Mouse (Mus musculus) bone marrow macrophage, adult 2 months (primary cell): Measurements from ENCODE around the gene Cd27. TPM values are rescaled to one million over a fixed set of nuclear protein-coding genes. Genes with fewer than 3 reads are reported as not detected.

ENCODE experiments used
- H3K27ac ChIP-seq: 2 replicates; pipeline ENCODE4 v1.5.1; 2012; ENCODE audit warnings: low read depth, low read length; ENCODE audit not compliant: insufficient read depth
- H3K4me1 ChIP-seq: 2 replicates; pipeline ENCODE4 v1.6.1; 2012; ENCODE audit warnings: low read length; ENCODE audit not compliant: control insufficient read depth, insufficient read depth
- H3K4me3 ChIP-seq: 2 replicates; pipeline ENCODE4 v1.5.1; 2012; ENCODE audit warnings: mild to moderate bottlenecking, low read length, moderate library complexity; ENCODE audit not compliant: insufficient read depth
- CTCF ChIP-seq: IDR thresholded peaks from 2 replicates; pipeline ENCODE4 v1.5.1; 2012; ENCODE audit warnings: low read depth, mild to moderate bottlenecking, low read length, moderate library complexity
- POLR2A ChIP-seq: IDR thresholded peaks from 2 replicates; pipeline ENCODE4 v1.6.1; 2012; ENCODE audit warnings: mild to moderate bottlenecking, low read depth, low read length, borderline replicate concordance
- polyA plus RNA-seq: library from polyadenylated mRNA; stranded (reverse); fragments of >200 nt; gene quantifications from 2 replicates; pipeline ENCODE4 v1.2.4, GENCODE M21; 2012; ENCODE audit not compliant: missing spikeins, insufficient read depth, insufficient read length

Cd27 gene
- polyA plus RNA-seq, 1 experiment, result not detected

GRCm38 (mm10) chr6:125233816-125234519 lies 2.8 kb downstream of the Cd27 start:
- Histone ChIP-seq H3K4me3 (no peak overlapping the region), H3K4me1 (peaks cover 22% of the 10 kb centered on the region), H3K27ac (no peak overlapping the region)
- TF ChIP-seq CTCF, result no peak
- TF ChIP-seq POLR2A, result no peak

- no peak for TF ChIP-seq POLR2A
- no peak for TF ChIP-seq CTCF
- Histone ChIP-seq H3K4me3 (no peak overlapping the region), H3K4me1 (peaks cover 14% of the 10 kb centered on the region), H3K27ac (no peak overlapping the region)
Observed at GRCm38 (mm10) chr6:125232516-125232915, 4.3 kb downstream of the Cd27 start.

DNA sequence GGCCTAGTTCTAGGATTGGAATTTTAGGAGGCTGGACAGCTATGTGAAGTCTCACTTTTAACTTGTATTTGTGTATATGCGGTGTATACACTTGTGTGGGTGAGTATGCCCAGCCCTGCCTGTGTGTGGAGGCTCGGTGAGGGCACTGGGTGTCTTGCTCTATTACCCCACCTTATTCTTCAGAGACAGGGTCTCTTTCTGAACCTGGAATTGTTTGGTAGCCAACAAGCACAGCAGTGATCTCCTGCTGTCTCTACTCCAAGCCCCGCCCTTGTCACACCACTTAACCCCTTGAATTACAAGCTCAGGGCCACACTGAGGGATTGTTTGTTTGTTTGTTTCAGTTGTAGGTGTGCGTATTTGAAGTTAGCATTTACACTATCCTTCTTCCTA lies 4.8 kb downstream of the Cd27 start:
- Histone ChIP-seq H3K4me1 (peaks cover 10% of the 10 kb centered on the region), H3K4me3 (peak overlapping the region; percentile 75), H3K27ac (peak overlapping the region; percentile 71)
- no peak for TF ChIP-seq POLR2A
- TF ChIP-seq CTCF, result no peak

GRCm38 (mm10) chr6:125231117-125232044 lies 5.4 kb downstream of the Cd27 start, which contains the start of gene Tapbpl:
TSS of gene Tapbpl (minus strand) at chr6:125231860.
- Histone ChIP-seq H3K4me3 (peak within 1 kb of the TSS; percentile 75), H3K4me1 (peaks cover 10% of the 10 kb centered on the region), H3K27ac (peak within 1 kb of the TSS; percentile 71)
- no peak for TF ChIP-seq POLR2A
- TF ChIP-seq CTCF, result no peak

DNA sequence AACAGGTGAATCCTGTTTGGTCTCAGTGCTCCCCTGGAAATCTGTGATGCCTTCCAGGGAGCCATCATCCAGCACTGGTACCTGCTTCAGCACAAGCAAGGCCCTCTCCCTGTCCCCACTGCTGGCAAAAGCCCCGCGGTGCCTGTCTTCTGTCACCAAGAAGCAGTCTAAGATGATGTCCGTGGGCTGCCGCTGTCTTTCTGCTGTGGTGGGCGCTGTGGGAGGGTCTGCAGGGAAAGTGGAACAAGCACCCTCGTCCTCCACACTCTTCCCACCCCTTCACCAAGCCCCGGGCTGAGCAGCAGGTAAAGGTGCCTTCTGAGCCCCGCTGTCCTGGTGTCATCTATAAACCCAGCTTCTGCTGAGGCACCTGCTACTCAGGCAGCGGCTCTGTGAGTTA lies 6.2 kb downstream of the Cd27 start:
- no peak for TF ChIP-seq CTCF
- no peak for TF ChIP-seq POLR2A
- H3K4me1 ChIP-seq, result peaks cover 10% of the 10 kb centered on the region
- no peak overlapping the region for H3K27ac ChIP-seq
- H3K4me3 ChIP-seq, result no peak overlapping the region

GRCm38 (mm10) chr6:125225518-125226115 lies 11.2 kb downstream of the Cd27 start:
- Histone ChIP-seq H3K4me3 (no peak overlapping the region), H3K4me1 (peaks cover 6% of the 10 kb centered on the region; the same call in 1 of the 2 replicates), H3K27ac (no peak overlapping the region)
- no peak for TF ChIP-seq POLR2A
- no peak for TF ChIP-seq CTCF

- no peak overlapping the region for H3K27ac ChIP-seq
- H3K4me1 ChIP-seq, result peaks cover 9% of the 10 kb centered on the region
- TF ChIP-seq CTCF (no peak), POLR2A (no peak)
Observed at GRCm38 (mm10) chr6:125222577-125222976, 14.2 kb downstream of the Cd27 start.

GRCm38 (mm10) chr6:125222146-125222545 lies 14.7 kb downstream of the Cd27 start:
- Histone ChIP-seq H3K4me1 (peaks cover 9% of the 10 kb centered on the region), H3K4me3 (no peak overlapping the region), H3K27ac (no peak overlapping the region)
- TF ChIP-seq CTCF (no peak), POLR2A (no peak)

More at GRCm38 (mm10) chr6:125222577-125222976, 14.2 kb downstream of the Cd27 start:
- no peak overlapping the region for H3K4me3 ChIP-seq

DNA sequence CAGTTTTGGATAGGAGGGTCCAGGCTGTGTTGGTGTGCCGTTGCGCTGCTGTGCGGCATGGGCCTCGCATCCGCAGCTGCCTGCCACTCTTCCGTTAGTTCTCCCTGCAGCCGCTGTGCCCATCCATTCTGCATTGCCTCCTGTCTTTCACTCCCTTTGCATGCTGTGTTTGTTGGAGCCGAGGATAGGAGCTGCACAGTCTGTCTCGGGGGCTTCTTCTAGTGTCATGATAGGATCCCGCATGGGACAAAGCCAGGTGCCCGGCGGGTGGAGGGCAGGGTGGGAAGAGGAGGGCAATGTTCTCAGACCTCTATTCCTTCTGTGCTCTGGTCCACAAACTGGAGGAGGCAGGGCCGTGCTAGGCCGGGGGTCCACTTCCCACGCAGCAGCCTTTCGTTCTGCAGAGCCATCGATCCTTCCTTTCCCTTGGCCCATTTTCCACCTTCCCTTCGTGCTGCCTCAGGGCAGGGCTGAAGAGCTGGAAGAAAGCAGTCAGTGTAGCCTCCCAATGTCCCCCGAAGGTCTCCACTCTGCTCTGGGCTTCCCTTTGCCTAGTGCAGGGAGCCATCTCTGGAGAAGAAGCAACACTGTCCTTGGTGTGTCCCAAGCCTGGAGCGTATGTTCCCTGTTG lies 15.6 kb downstream of the Cd27 start:
- Histone ChIP-seq H3K4me1 (peaks cover 16% of the 10 kb centered on the region), H3K4me3 (no peak overlapping the region), H3K27ac (no peak overlapping the region)
- TF ChIP-seq CTCF, result no peak
- no peak for TF ChIP-seq POLR2A
